Mouse (Mus musculus): ENCODE results near the gene Gm15517. TPM values are rescaled to one million over a fixed set of nuclear protein-coding genes. Genes with fewer than 3 reads are reported as not detected.

Gene Gm15517
- total RNA-seq (2023) = not detected

DNA sequence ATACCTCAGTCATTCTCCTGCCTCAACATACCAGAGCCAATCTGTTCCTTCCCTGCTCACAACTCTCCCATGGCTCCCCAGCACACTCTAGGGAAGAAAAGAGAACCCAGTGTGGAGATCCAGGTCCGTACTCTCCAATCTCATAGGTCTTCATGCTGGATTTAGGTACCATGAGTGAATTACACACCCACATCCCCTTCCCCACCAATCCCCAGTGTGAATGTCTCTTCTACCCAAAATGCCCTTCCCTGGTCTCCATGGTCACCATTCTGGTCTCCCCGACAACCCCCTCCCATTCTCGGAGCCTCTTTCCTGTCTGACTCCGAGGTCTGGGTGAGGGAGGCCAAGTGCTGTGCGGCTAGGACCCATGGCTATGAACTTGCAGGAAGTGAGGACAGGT, at the start of gene Gm15517:
Gene Gm15517 (plus strand): TSS at position 301 of the 400 bp plus-strand sequence.

GRCm38 (mm10) chr7:44215645-44216044, 45.6 kb upstream of the Gm15517 start, which contains the start of gene Klk1b5:
Gene Klk1b5 (plus strand): TSS chr7:44215945.

GRCm38 (mm10) chr7:44225076-44225475, 36.2 kb upstream of the Gm15517 start, which contains the start of gene Klk1:
Gene Klk1 (plus strand): TSS chr7:44225360.

GRCm38 (mm10) chr7:44235909-44236308, 25.3 kb upstream of the Gm15517 start, which contains the start of gene Gm36864:
Gene Gm36864 (plus strand): TSS chr7:44236177.

GRCm38 (mm10) chr7:44246055-44246983, 14.9 kb upstream of the Gm15517 start, which contains the start of the genes 1700028J19Rik and 2410002F23Rik:
Gene 1700028J19Rik (minus strand): TSS chr7:44246695.
Gene 2410002F23Rik (plus strand): TSS chr7:44246722.

DNA sequence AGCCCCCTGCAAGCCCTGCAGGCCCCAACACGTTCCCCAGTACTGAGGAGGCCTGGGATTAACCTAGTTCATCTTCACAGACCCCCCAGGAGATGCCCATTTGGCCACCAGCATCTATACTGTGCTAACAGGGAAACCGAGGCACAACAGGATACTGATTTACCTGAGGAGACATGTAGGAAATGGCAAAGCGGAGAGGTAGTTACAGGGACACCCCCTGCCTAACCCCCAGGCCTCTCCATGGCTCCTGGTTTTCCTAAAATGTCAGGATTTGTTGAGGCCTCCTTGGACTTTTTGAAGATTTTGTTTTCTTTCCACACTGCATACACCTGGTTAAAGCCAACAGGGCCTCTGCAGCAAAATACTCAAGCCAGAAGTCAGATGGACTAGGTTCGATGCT, 4.0 kb upstream of the Gm15517 start, which contains the start of gene Acp4:
Gene Acp4 (minus strand): TSS at position 101 of the 400 bp plus-strand sequence.

DNA sequence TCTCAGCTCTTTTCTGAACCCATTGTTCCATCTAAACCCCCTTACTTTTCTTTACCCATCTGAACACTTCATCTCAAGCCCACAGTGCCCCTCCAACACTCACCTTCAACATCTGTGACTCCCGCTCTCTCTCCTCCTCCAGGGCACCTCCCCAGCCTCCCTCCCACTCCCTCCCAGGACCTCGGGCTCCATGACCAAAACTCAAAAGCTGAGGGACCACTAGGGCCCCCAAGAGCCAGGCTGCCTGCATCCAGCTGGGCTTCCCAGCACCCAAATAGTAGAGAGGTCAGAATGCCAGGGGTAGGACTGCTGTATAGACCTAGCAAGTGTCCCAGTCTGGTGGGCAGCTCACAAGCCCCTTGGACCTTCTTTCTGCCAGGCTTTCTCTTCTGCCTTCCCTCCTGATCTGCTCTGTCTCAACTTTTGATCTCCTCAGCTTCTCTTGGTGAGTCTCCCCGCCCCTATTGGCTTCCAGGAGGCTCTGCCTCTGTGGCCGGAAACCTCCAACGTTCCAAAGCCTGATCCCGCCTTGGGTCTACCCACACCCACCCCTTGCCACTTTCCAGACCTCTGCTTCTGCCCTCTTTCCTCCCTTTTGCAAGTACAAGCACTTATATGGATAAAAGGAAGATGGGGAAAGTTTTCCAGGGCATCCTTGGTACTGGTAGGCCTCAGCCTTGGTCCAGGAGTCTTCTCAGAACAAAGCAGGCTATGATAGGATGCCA, 45.4 kb downstream of the Gm15517 start, which contains the start of gene Clec11a:
Gene Clec11a (minus strand): TSS at position 387 of the 725 bp plus-strand sequence.

GRCm38 (mm10) chr7:44309475-44310284, 48.4 kb downstream of the Gm15517 start, which contains the start of gene Shank1:
Gene Shank1 (plus strand): TSS chr7:44310253.

Other genes starting within 250 kb of the Gm15517 start
- not detected for gene Klk1b26, start 249.3 kb upstream of the Gm15517 start, total RNA-seq (2023)
- gene Klk1b27, start 209.2 kb upstream of the Gm15517 start, total RNA-seq (2023) = 1 to 10 TPM in 1 of 2 experiments, not detected in 1; 1.1 TPM
- gene Klk1b21, start 159.1 kb upstream of the Gm15517 start, total RNA-seq (2023) = not detected
- gene Klk1b22, start 148.8 kb upstream of the Gm15517 start, total RNA-seq (2023) = not detected
- not detected for gene Klk1b16, start 124.7 kb upstream of the Gm15517 start, total RNA-seq (2023)
- gene Klk1b24, start 73.2 kb upstream of the Gm15517 start, total RNA-seq (2023) = not detected
- gene Klk1b3, start 63.3 kb upstream of the Gm15517 start, total RNA-seq (2023) = not detected
- gene Klk1b4, start 54.0 kb upstream of the Gm15517 start, total RNA-seq (2023) = not detected
- not detected for gene Klk1b5, start 45.5 kb upstream of the Gm15517 start, total RNA-seq (2023)
- gene Klk1, start 36.1 kb upstream of the Gm15517 start, total RNA-seq (2023) = 1 to 10 TPM; 1.2 to 1.8 TPM
- gene Gm36864, start 25.3 kb upstream of the Gm15517 start, total RNA-seq (2023) = not detected
- 1 to 10 TPM; 2.2 to 2.5 TPM for gene 1700028J19Rik, start 14.8 kb upstream of the Gm15517 start, total RNA-seq (2023)
- 100 to 1,000 TPM; 161 to 167 TPM for gene 2410002F23Rik, start 14.7 kb upstream of the Gm15517 start, total RNA-seq (2023)
- gene Acp4, start 4.1 kb upstream of the Gm15517 start, total RNA-seq (2023) = not detected
- 1 to 10 TPM in 1 of 2 experiments, under 1 TPM in 1; 0.98 to 1.1 TPM for gene Clec11a, start 45.5 kb downstream of the Gm15517 start, total RNA-seq (2023)
- under 1 TPM; 0.21 to 0.82 TPM for gene Shank1, start 48.8 kb downstream of the Gm15517 start, total RNA-seq (2023)
- gene Syt3, start 122.7 kb downstream of the Gm15517 start, total RNA-seq (2023) = under 1 TPM in 1 of 2 experiments, not detected in 1; 0.87 TPM
- not detected for gene 1700008O03Rik, start 124.4 kb downstream of the Gm15517 start, total RNA-seq (2023)
- not detected for gene Lrrc4b, start 167.6 kb downstream of the Gm15517 start, total RNA-seq (2023)
- not detected for gene Aspdh, start 203.9 kb downstream of the Gm15517 start, total RNA-seq (2023)
- 10 to 100 TPM; 46.2 to 57.4 TPM for gene Josd2, start 206.5 kb downstream of the Gm15517 start, total RNA-seq (2023)
- 10 to 100 TPM; 89.9 to 94.2 TPM for gene Emc10, start 235.1 kb downstream of the Gm15517 start, total RNA-seq (2023)
- gene Fam71e1, start 235.1 kb downstream of the Gm15517 start, total RNA-seq (2023) = 1 to 10 TPM; 5.4 to 6.4 TPM